Mouse (Mus musculus) intestine, embryonic 15.5 days (tissue): Measurements from ENCODE around the gene Exoc3l. TPM values are rescaled to one million over a fixed set of nuclear protein-coding genes. Genes with fewer than 3 reads are reported as not detected.

Experiments used
- ATAC-seq: fragments of 200-750 bp; cut with Nextera tagmentation; 2 replicates; pipeline ENCODE4 v1.8.0; 2017; ENCODE audit warnings: moderate TSS enrichment, moderate library complexity
- H3K27ac ChIP-seq: fragments of 300-500 bp; sonication (generic); 2 replicates; pipeline ENCODE4 v1.5.1; 2015; ENCODE audit warnings: mild to moderate bottlenecking, inconsistent platforms
- H3K27me3 ChIP-seq: fragments of 300-500 bp; sonication (generic); replicated peaks from 2 replicates; pipeline ENCODE4 v1.6.1; 2015; ENCODE audit warnings: inconsistent platforms
- H3K36me3 ChIP-seq: fragments of 300-500 bp; sonication (generic); 2 replicates; pipeline ENCODE4 v1.6.1; 2015; ENCODE audit warnings: inconsistent platforms
- H3K4me1 ChIP-seq: fragments of 300-500 bp; sonication (generic); replicated peaks from 2 replicates; pipeline ENCODE4 v1.6.1; 2015; ENCODE audit warnings: inconsistent platforms
- H3K4me2 ChIP-seq: fragments of 300-500 bp; sonication (generic); replicated peaks from 2 replicates; pipeline ENCODE4 v1.6.1; 2015; ENCODE audit warnings: mild to moderate bottlenecking, inconsistent platforms
- H3K4me3 ChIP-seq: fragments of 300-500 bp; sonication (generic); replicated peaks from 2 replicates; pipeline ENCODE4 v1.5.1; 2015; ENCODE audit warnings: inconsistent platforms
- H3K9ac ChIP-seq: fragments of 300-500 bp; sonication (generic); 2 replicates; pipeline ENCODE4 v1.6.1; 2015; ENCODE audit warnings: inconsistent platforms
- H3K9me3 ChIP-seq: fragments of 300-500 bp; sonication (generic); 2 replicates; pipeline ENCODE4 v1.6.1; 2016; ENCODE audit warnings: inconsistent platforms
- WGBS: fragments of 180-500 bp; shearing (Covaris S2); methylation state at CpG from one replicate; pipeline ENCODE4 v1.1.7; 2015; 5-methylcytosine and 5-hydroxymethylcytosine counted together
- polyA plus RNA-seq: library from polyadenylated mRNA; unstranded; fragments of >200 nt; fragmentation: Nextera tagmentation; extraction: Ambion mirVana; gene quantifications from 2 replicates; pipeline ENCODE4 v1.2.1, GENCODE M21; 2015

The Exoc3l gene
- polyA plus RNA-seq, 1 experiment from 2014 or later, result 8.7 TPM

- ATAC-seq, result peak; percentile 57
- 2% methylated on average over 42 of the region's 42 CpGs for WGBS
- H3K4me3 ChIP-seq, result peak within 1 kb of the TSS; percentile 41
Measured at GRCm38 (mm10) chr8:105269461-105269947, 26.4 kb downstream of the Exoc3l start, which contains the start of gene Hsf4. TSS of gene Hsf4 (plus strand) at chr8:105269801.

GRCm38 (mm10) chr8:105269075-105269458 is 26.8 kb downstream of the Exoc3l start:
- WGBS, result 7% methylated on average over 10 of the region's 10 CpGs
- Histone ChIP-seq H3K27ac (no peak overlapping the region), H3K9ac (peak overlapping the region; percentile 17), H3K9me3 (no peaks in the 10 kb centered on the region), H3K27me3 (peaks cover 64% of the 10 kb centered on the region), H3K4me1 (peaks cover 34% of the 10 kb centered on the region), H3K4me2 (peak overlapping the region; percentile 90), H3K4me3 (peak overlapping the region; percentile 41), H3K36me3 (no peaks in the 10 kb centered on the region)
- 0 out of 2 replicates have a peak, but pooled peaks have one; percentile 9 for ATAC-seq

More at GRCm38 (mm10) chr8:105269461-105269947, 26.4 kb downstream of the Exoc3l start, which contains the start of gene Hsf4:
- peaks cover 34% of the 10 kb centered on the region for H3K4me1 ChIP-seq
- H3K4me2 ChIP-seq, result peak within 1 kb of the TSS; percentile 90
- H3K27me3 ChIP-seq, result peaks cover 68% of the 10 kb centered on the region
- no peak within 1 kb of the TSS for H3K27ac ChIP-seq
- H3K9ac ChIP-seq, result peak within 1 kb of the TSS; percentile 40
- no peaks in the 10 kb centered on the region for H3K9me3 ChIP-seq
- no peaks in the 10 kb centered on the region for H3K36me3 ChIP-seq

- Histone ChIP-seq H3K9ac (peak overlapping the region; percentile 17), H3K36me3 (no peaks in the 10 kb centered on the region), H3K4me1 (peaks cover 34% of the 10 kb centered on the region), H3K27me3 (peaks cover 60% of the 10 kb centered on the region), H3K27ac (no peak overlapping the region), H3K4me2 (peak overlapping the region; percentile 90), H3K4me3 (peak overlapping the region; percentile 41), H3K9me3 (no peaks in the 10 kb centered on the region)
- ATAC-seq, result peak; percentile 11; the same call in 1 of the 2 replicates
- 3% methylated on average over 65 of the region's 65 CpGs for WGBS
Measured at GRCm38 (mm10) chr8:105268342-105269074, 27.4 kb downstream of the Exoc3l start.

- no peak overlapping the region for H3K27ac ChIP-seq
- no peaks in the 10 kb centered on the region for H3K36me3 ChIP-seq
- peaks cover 49% of the 10 kb centered on the region for H3K27me3 ChIP-seq
- WGBS, result 42% methylated on average over 13 of the region's 13 CpGs
- no peak for ATAC-seq
- H3K4me1 ChIP-seq, result peaks cover 36% of the 10 kb centered on the region
- no peak overlapping the region for H3K4me3 ChIP-seq
- H3K4me2 ChIP-seq, result no peak overlapping the region
- H3K9me3 ChIP-seq, result no peaks in the 10 kb centered on the region
- no peak overlapping the region for H3K9ac ChIP-seq
Measured at GRCm38 (mm10) chr8:105266775-105267174, 29.1 kb downstream of the Exoc3l start.

DNA sequence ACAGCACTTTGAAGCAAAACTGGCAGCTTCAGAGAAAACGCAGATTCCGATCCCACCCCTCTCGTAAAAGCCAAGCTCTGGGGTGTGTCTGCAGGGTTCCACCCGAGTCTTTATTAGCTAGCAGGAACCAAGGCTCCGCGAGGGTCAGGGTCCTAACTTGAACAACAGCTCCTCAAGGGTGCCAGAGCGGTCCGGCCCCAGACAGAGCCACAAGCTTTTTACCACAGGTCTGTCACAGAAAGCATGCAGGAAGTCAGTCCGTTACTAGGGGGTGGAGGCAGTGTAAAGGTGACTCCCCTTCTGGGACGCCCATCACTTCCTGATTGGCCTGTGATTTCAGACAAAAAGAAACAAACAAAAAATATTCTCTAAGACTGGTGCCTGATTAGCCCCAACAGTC is 30.8 kb downstream of the Exoc3l start:
- Histone ChIP-seq H3K9me3 (no peaks in the 10 kb centered on the region), H3K4me3 (peak overlapping the region; percentile 63), H3K36me3 (no peaks in the 10 kb centered on the region), H3K27me3 (peaks cover 36% of the 10 kb centered on the region), H3K4me2 (peak overlapping the region; percentile 78), H3K4me1 (peaks cover 28% of the 10 kb centered on the region), H3K27ac (no peak overlapping the region), H3K9ac (peak overlapping the region; percentile 31; the same call in 1 of the 2 replicates)
- 8% methylated on average over 10 of the region's 10 CpGs for WGBS
- peak; percentile 23 for ATAC-seq

DNA sequence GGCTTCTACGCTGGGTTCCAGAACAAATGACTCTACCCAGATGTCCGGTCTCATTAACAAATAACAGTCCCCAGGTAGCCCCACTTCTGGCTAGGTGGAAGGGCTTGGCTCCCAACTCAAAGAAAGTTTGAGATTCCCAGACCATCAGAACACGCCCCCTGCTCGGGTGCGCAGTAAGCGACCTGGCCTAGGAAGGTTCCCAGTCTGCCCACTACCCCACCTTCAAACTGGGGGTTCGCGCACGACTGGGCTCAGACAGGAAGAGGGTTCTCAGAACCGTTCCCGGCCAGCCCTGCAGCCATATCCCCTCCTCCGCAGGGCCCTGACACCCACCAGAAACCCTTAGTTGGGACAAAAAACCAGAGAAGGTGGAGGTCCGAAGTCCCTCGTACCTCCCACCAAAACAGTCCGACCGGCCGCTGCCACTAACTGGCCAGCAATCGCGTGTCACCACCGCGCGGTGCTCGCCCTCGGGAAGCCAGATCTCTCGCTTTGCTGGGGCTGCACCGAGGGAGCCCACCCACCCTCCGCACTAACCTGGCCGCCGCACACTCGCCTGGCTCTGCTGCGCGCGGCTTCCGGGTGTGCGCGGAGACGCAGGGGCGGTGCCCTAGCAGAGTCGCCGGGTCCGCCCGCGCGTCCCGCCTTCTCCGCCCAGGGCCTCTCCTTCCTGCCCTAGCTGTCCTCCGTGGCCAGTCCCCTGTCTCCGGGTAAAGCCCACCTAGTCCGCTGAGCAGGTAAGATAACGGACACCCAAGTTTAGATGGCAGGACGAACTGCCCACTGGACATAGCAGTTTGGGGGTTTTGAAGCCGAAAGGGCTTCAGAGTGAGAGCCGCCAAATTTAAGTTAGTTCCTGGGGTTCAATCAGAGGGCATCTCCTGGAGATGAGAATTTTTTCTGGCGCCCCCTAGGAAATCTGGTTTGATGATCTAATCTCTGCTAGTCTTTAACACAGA is 31.6 kb downstream of the Exoc3l start, which contains the start of the genes Tradd and Fbxl8:
Gene Tradd, minus strand, starts transcription at position 586 of the 959 bp plus-strand sequence.
Gene Fbxl8, plus strand, starts transcription at position 625 of the 959 bp plus-strand sequence.
- WGBS, result under 1% methylated on average over 54 of the region's 54 CpGs
- no peaks in the 10 kb centered on the region for H3K9me3 ChIP-seq

DNA sequence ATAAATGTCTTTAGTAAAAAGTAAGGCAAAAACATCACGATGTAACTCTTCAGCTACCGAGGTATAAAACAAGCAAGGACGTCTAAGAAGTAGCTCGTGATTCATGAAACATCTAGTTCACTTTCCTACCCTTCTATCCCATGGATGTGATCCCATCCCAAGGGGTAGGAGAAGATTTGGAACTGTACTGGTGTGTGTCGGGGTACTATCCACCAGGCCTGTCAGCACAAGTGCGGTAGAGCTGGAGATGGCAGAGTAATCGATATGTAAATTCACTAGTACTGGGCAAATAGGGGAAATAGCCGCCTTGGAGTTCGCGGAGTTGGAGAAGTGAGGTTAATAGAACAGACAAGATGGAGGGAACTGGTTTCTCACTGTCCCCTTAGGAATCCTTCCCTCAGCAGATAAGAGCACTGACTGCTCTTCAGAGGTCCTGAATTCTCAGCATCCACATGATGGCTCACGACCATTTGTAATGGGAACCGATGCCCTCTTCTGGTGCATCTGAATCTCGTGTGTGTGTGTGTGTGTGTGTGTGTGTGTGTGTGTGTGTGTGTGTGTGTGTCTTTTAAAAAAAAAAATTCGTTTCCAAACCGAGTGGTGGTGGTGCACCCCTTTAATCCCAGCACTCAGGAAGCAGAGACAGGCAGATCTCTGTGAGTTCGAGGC is 32.5 kb downstream of the Exoc3l start:
- Histone ChIP-seq H3K9ac (no peak overlapping the region), H3K9me3 (no peaks in the 10 kb centered on the region), H3K4me1 (peaks cover 24% of the 10 kb centered on the region), H3K27me3 (peaks cover 30% of the 10 kb centered on the region), H3K4me3 (peak overlapping the region; percentile 63), H3K4me2 (peak overlapping the region; percentile 78), H3K27ac (no peak overlapping the region), H3K36me3 (no peaks in the 10 kb centered on the region)
- ATAC-seq, result no peak
- 44% methylated on average over 16 of the region's 16 CpGs for WGBS

More for the DNA sequence above, 31.6 kb downstream of the Exoc3l start, which contains the start of the genes Tradd and Fbxl8:
- Histone ChIP-seq H3K36me3 (no peaks in the 10 kb centered on the region), H3K4me2 (peak within 1 kb of the TSS; percentile 78), H3K9ac (peak within 1 kb of the TSS; percentile 63), H3K4me3 (peak within 1 kb of the TSS; percentile 63), H3K27ac (no peak within 1 kb of the TSS), H3K4me1 (peaks cover 29% of the 10 kb centered on the region), H3K27me3 (peaks cover 30% of the 10 kb centered on the region)
- ATAC-seq, result peak; percentile 86

- H3K9me3 ChIP-seq, result no peaks in the 10 kb centered on the region
- no peak for ATAC-seq
- H3K36me3 ChIP-seq, result no peaks in the 10 kb centered on the region
- no peak overlapping the region for H3K4me3 ChIP-seq
- no peak overlapping the region for H3K4me2 ChIP-seq
- WGBS, result 86% methylated on average over 12 of the region's 12 CpGs
- H3K27me3 ChIP-seq, result peaks cover 16% of the 10 kb centered on the region
- H3K9ac ChIP-seq, result no peak overlapping the region
- H3K27ac ChIP-seq, result no peak overlapping the region
- H3K4me1 ChIP-seq, result peaks cover 19% of the 10 kb centered on the region
Measured at GRCm38 (mm10) chr8:105261326-105261980, 34.4 kb downstream of the Exoc3l start.

DNA sequence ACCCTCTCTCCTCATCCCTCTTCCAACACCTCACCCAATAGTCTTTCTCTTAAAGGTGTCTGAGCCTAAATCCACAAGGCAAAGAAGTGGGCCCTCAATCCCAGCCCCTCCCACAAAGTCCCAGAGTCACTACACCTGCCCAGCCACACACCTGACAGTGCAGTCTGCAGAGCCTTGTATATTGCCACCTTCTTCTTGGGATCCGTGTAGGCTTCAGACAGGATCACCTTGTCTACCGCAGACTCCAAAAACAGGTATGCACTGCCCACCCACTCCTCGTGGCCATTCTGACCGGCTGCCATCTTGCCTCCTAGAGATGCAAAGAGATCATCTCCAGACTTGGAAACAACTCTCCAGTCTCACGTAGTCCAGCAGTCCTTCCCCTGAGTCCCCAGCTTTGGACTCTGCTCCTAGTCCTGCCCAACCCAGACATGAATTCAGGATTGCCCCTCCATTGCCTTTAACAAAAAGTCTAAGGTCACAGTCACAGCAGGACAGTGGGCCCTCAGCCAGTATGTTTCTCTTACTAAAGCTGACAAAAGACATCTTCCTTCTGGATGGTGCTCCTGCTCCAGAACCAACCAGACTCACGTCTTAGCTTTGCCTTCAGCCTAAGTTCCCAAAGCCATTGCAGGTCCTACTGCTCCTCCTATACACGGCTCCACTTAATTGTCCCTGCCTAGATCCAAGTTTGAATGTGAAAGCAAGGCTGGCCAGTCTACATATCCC is 35.4 kb downstream of the Exoc3l start:
- Histone ChIP-seq H3K4me2 (peak overlapping the region; percentile 82; the same call in 1 of the 2 replicates), H3K27ac (no peak overlapping the region), H3K36me3 (no peaks in the 10 kb centered on the region), H3K4me3 (no peak overlapping the region), H3K4me1 (peaks cover 21% of the 10 kb centered on the region), H3K27me3 (peaks cover 16% of the 10 kb centered on the region), H3K9me3 (no peaks in the 10 kb centered on the region), H3K9ac (no peak overlapping the region)
- no peak for ATAC-seq
- WGBS, result 72% methylated on average over 7 of the region's 7 CpGs

- H3K27ac ChIP-seq, result no peak overlapping the region
- peak overlapping the region; percentile 82 for H3K4me2 ChIP-seq
- H3K4me1 ChIP-seq, result peaks cover 25% of the 10 kb centered on the region
- H3K9ac ChIP-seq, result peak overlapping the region; percentile 34
- H3K36me3 ChIP-seq, result no peaks in the 10 kb centered on the region
- H3K27me3 ChIP-seq, result peaks cover 16% of the 10 kb centered on the region
- ATAC-seq, result peak; percentile 55
- 5% methylated on average over 30 of the region's 30 CpGs for WGBS
- H3K9me3 ChIP-seq, result no peaks in the 10 kb centered on the region
- peak overlapping the region; percentile 33 for H3K4me3 ChIP-seq
Measured at GRCm38 (mm10) chr8:105259721-105260320, 36.1 kb downstream of the Exoc3l start.
